ENCODE assay signal across 36 mouse cellular contexts in the genomic region with DNA sequence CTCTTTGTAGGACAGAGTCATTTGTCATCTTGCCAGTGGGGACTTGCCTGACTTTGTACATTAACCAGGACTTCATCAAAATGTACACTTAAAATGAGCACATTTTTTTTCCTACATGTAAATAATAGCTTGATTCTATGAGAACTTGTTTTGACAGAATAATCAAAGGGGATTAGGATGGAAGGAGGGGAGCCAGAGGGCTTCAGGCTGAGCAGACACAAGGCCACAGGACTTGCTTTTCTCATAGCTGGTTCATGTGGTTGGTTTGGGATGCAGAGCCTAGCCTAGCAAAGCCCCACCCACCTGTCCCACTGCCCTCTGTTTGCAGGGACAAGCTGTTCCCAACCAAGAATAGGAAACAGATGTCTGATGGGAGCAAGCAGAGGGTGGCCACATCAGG.
"Had no signal": no experiment of that assay in that cellular context is flagged by ENCODE, and none has a peak within 500 bp of the region (broad histone marks: within the 10 kb centered on the region; RNA-seq: fewer than 3 reads in every experiment).

No protein-coding gene starts in this region.

- H3K36me3 ChIP-seq: heart, embryonic 10.5 days; heart, embryonic 12.5 days; heart, embryonic 13.5 days; heart, embryonic 15.5 days; hindbrain, embryonic 10.5 days; hindbrain, embryonic 12.5 days; hindbrain, embryonic 13.5 days; hindbrain, embryonic 15.5 days; intestine, embryonic 15.5 days; kidney, embryonic 15.5 days had no signal

- H3K4me2 ChIP-seq: heart, embryonic 11.5 days; heart, embryonic 12.5 days; heart, embryonic 13.5 days; heart, embryonic 15.5 days; hindbrain, embryonic 12.5 days; hindbrain, embryonic 13.5 days; hindbrain, embryonic 14.5 days; hindbrain, embryonic 15.5 days; intestine, embryonic 15.5 days; kidney, embryonic 15.5 days had no signal

- H3K9ac ChIP-seq: heart, embryonic 12.5 days; heart, embryonic 13.5 days; heart, embryonic 15.5 days; hindbrain, embryonic 12.5 days; hindbrain, embryonic 13.5 days; hindbrain, embryonic 14.5 days; hindbrain, embryonic 15.5 days; intestine, embryonic 15.5 days; kidney, embryonic 15.5 days had no signal

- H3K27ac ChIP-seq: heart, adult 2 months; heart, embryonic 10.5 days; heart, embryonic 13.5 days; heart, embryonic 15.5 days; hindbrain, embryonic 10.5 days; hindbrain, embryonic 12.5 days; hindbrain, embryonic 13.5 days; hindbrain, embryonic 14.5 days; hindbrain, embryonic 15.5 days; hindbrain, postnatal 0 days; intestine, embryonic 15.5 days; kidney, embryonic 15.5 days; kidney, postnatal 0 days; layer of hippocampus, adult 2 months had no signal

- H3K4me3 ChIP-seq: heart, adult 2 months; heart, embryonic 10.5 days; heart, embryonic 12.5 days; heart, embryonic 13.5 days; heart, embryonic 15.5 days; hindbrain, embryonic 10.5 days; hindbrain, embryonic 12.5 days; hindbrain, embryonic 13.5 days; hindbrain, embryonic 15.5 days; intestine, embryonic 15.5 days; kidney, embryonic 15.5 days; layer of hippocampus, adult 2 months had no signal

- H3K4me1 ChIP-seq: heart, embryonic 12.5 days; heart, embryonic 13.5 days; heart, embryonic 15.5 days; hindbrain, embryonic 12.5 days; hindbrain, embryonic 13.5 days; hindbrain, embryonic 15.5 days; intestine, embryonic 15.5 days; kidney, embryonic 15.5 days had no signal

- H3K9me3 ChIP-seq: heart, embryonic 10.5 days; heart, embryonic 12.5 days; heart, embryonic 13.5 days; heart, embryonic 15.5 days; hindbrain, embryonic 10.5 days; hindbrain, embryonic 12.5 days; hindbrain, embryonic 13.5 days; hindbrain, embryonic 15.5 days; intestine, embryonic 15.5 days; kidney, embryonic 15.5 days had no signal

- ATAC-seq: hindbrain, embryonic 16.5 days; hindbrain, postnatal 0 days; inflammation-experienced regulatory T-cells, adult 6 months; intestine, embryonic 15.5 days; intestine, embryonic 16.5 days; intestine, postnatal 0 days had no signal

- DNase-seq: heart, adult 2 months; heart, postnatal 10 days; heart, postnatal 14 days; heart, postnatal 36 days; heart, postnatal 4 days; kidney, adult 11 months; kidney, adult 18-20 months; kidney, adult 2 months; kidney, adult 8-10 months; kidney, adult 9 months; kidney, postnatal 10 days; kidney, postnatal 14 days; kidney, postnatal 25 days; kidney, postnatal 36 days; kidney, postnatal 4 days; layer of hippocampus, adult 9-11 months; layer of hippocampus, postnatal 36 days had no signal

- H3K27me3 ChIP-seq: heart, embryonic 12.5 days; heart, embryonic 15.5 days; hindbrain, embryonic 12.5 days; hindbrain, embryonic 13.5 days; hindbrain, embryonic 15.5 days; kidney, embryonic 15.5 days had no signal
